Mouse (Mus musculus) CH12.LX (cell line): ENCODE results near the gene Trir. TPM values are rescaled to one million over a fixed set of nuclear protein-coding genes. Genes with fewer than 3 reads are reported as not detected.

Source experiments
- DNase-seq: peaks from one replicate; pipeline ENCODE4 v3.0.0-alpha.2; 2013; ENCODE audit errors: extremely low read depth
- H3K27ac ChIP-seq: 2 replicates; pipeline ENCODE4 v1.5.1; 2012; ENCODE audit warnings: low read depth, mild to moderate bottlenecking, control low read depth, moderate library complexity; ENCODE audit not compliant: insufficient read depth
- H3K27me3 ChIP-seq: replicated peaks from 2 replicates; pipeline ENCODE3; 2012; ENCODE audit warnings: inconsistent platforms
- H3K36me3 ChIP-seq, 2 experiments: replicated peaks in 1 of 2; 2 replicates each; pipeline versions ENCODE3 to v1.6.1; 2012; ENCODE audit warnings: inconsistent platforms in 1 of 2, low read length in 1 of 2, mild to moderate bottlenecking in 1 of 2, mixed read lengths in 1 of 2, moderate library complexity in 1 of 2; ENCODE audit not compliant: control insufficient read depth in 1 of 2, insufficient read depth in 1 of 2
- H3K4me1 ChIP-seq, 2 experiments: 2 replicates each; pipeline ENCODE4 v1.6.1; 2012; ENCODE audit warnings: inconsistent platforms in 1 of 2, moderate library complexity in 1 of 2; ENCODE audit not compliant: insufficient read depth in 2 of 2, control insufficient read depth in 1 of 2
- H3K4me2 ChIP-seq: 2 replicates; pipeline ENCODE4 v1.6.1; 2012; ENCODE audit warnings: low read depth, mild to moderate bottlenecking, control low read depth; ENCODE audit not compliant: poor library complexity, insufficient read depth, severe bottlenecking
- H3K4me3 ChIP-seq, 3 experiments: fragments of 150-350 bp in 1 of 3; sonication (generic) in 1 of 3; replicated peaks in 1 of 3; 2 replicates each; pipeline versions ENCODE3 to v1.5.1; 2011 to 2012; ENCODE audit warnings: low read depth in 2 of 3, low read length in 2 of 3, mild to moderate bottlenecking in 2 of 3, moderate library complexity in 2 of 3, control low read depth in 1 of 3, improper control_type of control experiment in 1 of 3, inconsistent platforms in 1 of 3, mixed read lengths in 1 of 3; ENCODE audit not compliant: poor library complexity in 1 of 3
- H3K79me2 ChIP-seq: replicated peaks from 2 replicates; pipeline ENCODE4 v1.6.1; 2012; ENCODE audit warnings: mild to moderate bottlenecking, moderate library complexity; ENCODE audit not compliant: control insufficient read depth, poor library complexity, insufficient read depth, severe bottlenecking; ENCODE audit errors: extremely low read depth
- H3K9ac ChIP-seq: 2 replicates; pipeline ENCODE4 v1.6.1; 2012; ENCODE audit warnings: low read depth, mild to moderate bottlenecking, control low read depth, moderate library complexity; ENCODE audit not compliant: insufficient read depth
- H3K9me3 ChIP-seq: replicated peaks from 2 replicates; pipeline ENCODE3; 2012; ENCODE audit warnings: low read length, inconsistent platforms, mixed read lengths
- CTCF ChIP-seq, 2 experiments: IDR thresholded peaks in 1 of 2; conservative IDR thresholded peaks in 1 of 2; 2 replicates each; pipeline ENCODE4 v1.5.1; 2011 to 2012; ENCODE audit warnings: low read depth in 2 of 2, low read length in 2 of 2, improper control_type of control experiment in 1 of 2, inconsistent platforms in 1 of 2, mild to moderate bottlenecking in 1 of 2, moderate library complexity in 1 of 2
- EP300 ChIP-seq: IDR thresholded peaks from 2 replicates; pipeline ENCODE4 v1.6.1; 2011; ENCODE audit warnings: low read length, improper control_type of control experiment
- GABPA ChIP-seq: IDR thresholded peaks from 2 replicates; pipeline ENCODE4 v1.6.1; 2012; ENCODE audit warnings: low read depth, low read length, improper control_type of control experiment, inconsistent platforms; ENCODE audit not compliant: insufficient replicate concordance
- IRF4 ChIP-seq: IDR thresholded peaks from 2 replicates; pipeline ENCODE4 v1.6.1; 2014; ENCODE audit warnings: low read depth, mild to moderate bottlenecking, inconsistent platforms, low read length, improper control_type of control experiment
- JUND ChIP-seq: conservative IDR thresholded peaks from 2 replicates; pipeline ENCODE4 v1.6.1; 2011; ENCODE audit warnings: low read depth, low read length, improper control_type of control experiment
- KAT2A ChIP-seq: IDR thresholded peaks from 2 replicates; pipeline ENCODE4 v1.6.1; 2012; ENCODE audit warnings: low read length, improper control_type of control experiment, inconsistent platforms; ENCODE audit not compliant: insufficient replicate concordance
- MAX ChIP-seq: IDR thresholded peaks from 2 replicates; pipeline ENCODE4 v1.6.1; 2011; ENCODE audit warnings: low read length, improper control_type of control experiment
- MAZ ChIP-seq: IDR thresholded peaks from 2 replicates; pipeline ENCODE4 v1.6.1; 2012; ENCODE audit warnings: low read depth, mild to moderate bottlenecking, inconsistent platforms, low read length, improper control_type of control experiment, moderate library complexity
- MEF2A ChIP-seq: IDR thresholded peaks from 2 replicates; pipeline ENCODE4 v1.6.1; 2014; ENCODE audit warnings: low read depth, mild to moderate bottlenecking, inconsistent platforms, low read length, improper control_type of control experiment, borderline replicate concordance
- MXI1 ChIP-seq: IDR thresholded peaks from 2 replicates; pipeline ENCODE4 v1.6.1; 2011; ENCODE audit warnings: mild to moderate bottlenecking, low read depth, low read length, improper control_type of control experiment
- NELFE ChIP-seq: IDR thresholded peaks from 2 replicates; pipeline ENCODE4 v1.6.1; 2011; ENCODE audit warnings: low read depth, low read length, improper control_type of control experiment
- NRF1 ChIP-seq: IDR thresholded peaks from 2 replicates; pipeline ENCODE4 v1.6.1; 2014; ENCODE audit warnings: low read depth, mild to moderate bottlenecking, inconsistent platforms, low read length, improper control_type of control experiment, moderate library complexity
- PAX5 ChIP-seq: IDR thresholded peaks from 2 replicates; pipeline ENCODE4 v1.6.1; 2012; ENCODE audit warnings: low read length, inconsistent platforms, mixed read lengths
- POLR2A ChIP-seq: IDR thresholded peaks from 2 replicates; pipeline ENCODE4 v1.6.1; 2011; ENCODE audit warnings: low read depth, mild to moderate bottlenecking, improper control_type of control experiment, low read length
- RAD21 ChIP-seq: IDR thresholded peaks from 2 replicates; pipeline ENCODE4 v1.6.1; 2011; ENCODE audit warnings: low read depth, mild to moderate bottlenecking, low read length, improper control_type of control experiment, moderate library complexity
- SIN3A ChIP-seq: IDR thresholded peaks from 2 replicates; pipeline ENCODE4 v1.6.1; 2012; ENCODE audit warnings: low read length, improper control_type of control experiment, inconsistent platforms
- SMC3 ChIP-seq: IDR thresholded peaks from 2 replicates; pipeline ENCODE4 v1.6.1; 2011; ENCODE audit warnings: low read depth, low read length, improper control_type of control experiment
- TBP ChIP-seq: conservative IDR thresholded peaks from 2 replicates; pipeline ENCODE4 v1.6.1; 2011; ENCODE audit warnings: low read depth, low read length, improper control_type of control experiment
- TCF12 ChIP-seq: IDR thresholded peaks from 2 replicates; pipeline ENCODE4 v1.6.1; 2014; ENCODE audit warnings: low read depth, mild to moderate bottlenecking, inconsistent platforms, low read length, improper control_type of control experiment
- USF1 ChIP-seq: IDR thresholded peaks from 2 replicates; pipeline ENCODE4 v1.6.1; 2014; ENCODE audit warnings: low read depth, mild to moderate bottlenecking, inconsistent platforms, low read length, improper control_type of control experiment
- ZC3H11A ChIP-seq: IDR thresholded peaks from 2 replicates; pipeline ENCODE4 v1.6.1; 2012; ENCODE audit warnings: low read depth, mild to moderate bottlenecking, inconsistent platforms, low read length, improper control_type of control experiment
- ZMIZ1 ChIP-seq: IDR thresholded peaks from 2 replicates; pipeline ENCODE4 v1.6.1; 2012; ENCODE audit warnings: low read depth, mild to moderate bottlenecking, inconsistent platforms, low read length, improper control_type of control experiment
- dilution Hi-C: fragments of 300-500 bp; cut with MboI; formaldehyde crosslinking; loops from 2 replicates; pipeline ENCODE4 v1.14.3; 2020; ENCODE audit warnings: low sequenced_read_pairs; ENCODE audit not compliant: extremely low pct_unique_long_range_greater_than_20kb, extremely low pct_ligation_motif_present
- in situ Hi-C: fragments of 300-500 bp; cut with MboI; formaldehyde crosslinking; loops from 3 replicates; pipeline ENCODE4 v1.14.3; 2019; ENCODE audit warnings: low sequenced_read_pairs, low pct_ligation_motif_present, low pct_unique_long_range_greater_than_20kb, mixed read lengths
- polyA plus RNA-seq: library from polyadenylated mRNA; unstranded; fragments of >175 nt; gene quantifications from 2 replicates; pipeline ENCODE4 v1.2.1, GENCODE M21; 2012; ENCODE audit warnings: low read depth; ENCODE audit not compliant: insufficient read length
- total RNA-seq, 2 experiments: library from RNA; depleted of rRNA; stranded (reverse); fragments of 300-350 nt in 1 of 2; fragments of >200 nt in 1 of 2; gene quantifications; 2 replicates each; pipeline ENCODE4 v1.2.3; 2012 to 2014

Gene Trir
- total and polyA plus RNA-seq, 3 experiments, result 151 to 209 (median 185) TPM

DNA sequence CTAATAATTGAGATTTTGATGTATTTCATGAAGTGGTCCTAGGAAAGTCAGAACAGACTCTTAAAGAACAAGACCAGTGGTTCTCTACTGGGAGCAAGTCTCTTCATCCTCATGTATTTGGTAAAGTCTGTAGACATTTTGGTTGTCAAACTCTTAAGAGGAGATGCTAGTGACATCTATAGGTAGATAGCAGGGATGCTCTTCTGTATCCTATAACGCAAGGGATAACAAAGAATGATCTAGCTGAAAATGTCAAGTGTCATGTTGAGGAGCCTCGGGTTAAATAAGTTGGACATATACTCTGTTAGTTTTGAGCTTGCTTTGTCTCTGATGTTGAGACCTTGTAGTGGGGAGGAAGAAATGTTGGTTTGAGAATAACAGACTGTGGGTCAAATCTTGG, 1.3 kb downstream of the Trir start:
- Histone ChIP-seq H3K9me3 (no peaks in the 10 kb centered on the region), H3K79me2 (peaks cover 46% of the 10 kb centered on the region), H3K9ac (peak overlapping the region; percentile 100), H3K4me3 (peak overlapping the region; percentile 78 to 94 (median 85)), H3K4me2 (peak overlapping the region; percentile 95), H3K4me1 (peaks cover 10 to 49% of the 10 kb centered on the region in 2 experiments), H3K27me3 (no peaks in the 10 kb centered on the region), H3K27ac (no peak overlapping the region), H3K36me3 (peaks cover 46 to 56% of the 10 kb centered on the region in 2 experiments)
- no peak for DNase-seq
- in situ Hi-C loops, result loop anchor here (5.0 kb wide), 1 partner anchor 36 kb away; the partner anchor contains the start of gene Hook2
- dilution Hi-C loops, result no loop called here
- TF ChIP-seq GABPA (no peak), TBP (no peak), CTCF (conservative IDR thresholded peaks at IDR 0.05 in 1 of 2, IDR thresholded peaks at IDR 0.05 in 1 of 2; ENCODE audit: low read depth in 2 of 2, low read length in 2 of 2) (peak in 1 of 2 experiments; percentile 46; a peak in 2 of 4 replicates), RAD21 (peak; percentile 14; the same call in 1 of the 2 replicates), NELFE (no peak), SIN3A (peak; percentile 84), MXI1 (0 out of 2 replicates have a peak, but pooled peaks have one; percentile 34), MAX (0 out of 2 replicates have a peak, but pooled peaks have one; percentile 36)

DNA sequence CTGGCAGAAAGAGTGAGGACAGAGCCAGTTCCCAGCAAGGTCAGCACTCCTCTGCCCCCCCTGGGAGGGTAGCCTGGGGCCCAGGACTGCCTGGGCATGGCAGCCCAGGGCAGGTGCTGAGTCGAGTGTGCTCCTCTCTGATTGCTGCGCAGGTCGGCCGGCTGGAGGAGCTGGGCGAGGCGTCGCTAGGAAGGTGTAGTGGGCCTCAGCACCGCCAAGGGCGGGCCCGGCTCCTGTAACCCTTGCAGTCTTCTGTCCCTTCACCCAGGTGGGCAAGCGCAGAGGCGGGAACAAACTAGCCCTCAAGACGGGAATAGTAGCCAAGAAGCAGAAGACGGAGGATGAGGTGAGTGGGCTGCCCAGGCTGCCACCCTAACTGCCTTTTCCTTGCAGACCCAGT, 2.6 kb downstream of the Trir start:
- H3K4me2 ChIP-seq, result no peak overlapping the region; the same call in 1 of the 2 replicates
- dilution Hi-C loops, result no loop called here
- H3K9ac ChIP-seq, result no peak overlapping the region
- H3K36me3 ChIP-seq, result peaks cover 39 to 53% of the 10 kb centered on the region in 2 experiments
- TF ChIP-seq SIN3A (no peak), EP300 (no peak), TBP (no peak), MAZ (no peak), NRF1 (no peak), IRF4 (no peak), ZMIZ1 (no peak), TCF12 (no peak), JUND (no peak), ZC3H11A (no peak), MEF2A (no peak), RAD21 (no peak), MAX (no peak), USF1 (no peak), KAT2A (no peak), POLR2A (no peak), PAX5 (no peak), MXI1 (no peak), SMC3 (no peak)
- TF ChIP-seq, all 38 proteins: peak for 0
- Histone ChIP-seq H3K9me3 (no peaks in the 10 kb centered on the region), H3K79me2 (peaks cover 43% of the 10 kb centered on the region), H3K27ac (no peak overlapping the region), H3K27me3 (no peaks in the 10 kb centered on the region), H3K4me1 (peaks cover 7 to 50% of the 10 kb centered on the region in 2 experiments), H3K4me3 (no peak overlapping the region)
- in situ Hi-C loops, result loop anchor here (5.0 kb wide), 1 partner anchor 37 kb away; the partner anchor contains the start of gene Hook2
- DNase-seq, result no peak
